Mouse (Mus musculus): ENCODE measurements around the gene Slc17a6. TPM values are rescaled to one million over a fixed set of nuclear protein-coding genes. Genes with fewer than 3 reads are reported as not detected.
"Not testable (repeated sequence)": the region's sequence is repeated elsewhere in the genome, so short reads cannot be mapped to it uniquely, and the experiment has no call there.

The Slc17a6 gene
- total RNA-seq, 2 experiments from 2014 or later: not detected

DNA sequence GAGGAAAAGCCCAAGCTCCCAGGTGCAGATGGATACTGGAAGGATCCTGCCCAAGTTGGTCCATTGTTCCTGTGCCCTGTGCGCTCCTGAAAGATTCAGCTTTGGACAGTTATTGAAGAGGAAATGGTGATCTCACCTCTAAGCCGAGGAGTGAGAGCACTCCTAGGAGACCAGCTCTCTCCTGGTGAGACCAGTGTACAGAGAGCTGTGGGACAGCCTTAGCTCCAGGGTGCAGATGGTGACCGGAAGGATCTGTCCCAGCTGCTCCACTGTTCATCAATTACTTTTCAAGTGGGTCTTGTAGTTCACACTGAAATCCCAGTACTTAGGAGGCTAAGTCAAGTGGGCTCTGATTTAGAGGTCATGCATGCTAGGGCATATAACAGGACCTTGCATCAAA is 35.3 kb downstream of the Slc17a6 start:
- no peak for ATAC-seq (replicated peaks; ENCODE audit: low FRiP score, poor library complexity, severe bottlenecking)

DNA sequence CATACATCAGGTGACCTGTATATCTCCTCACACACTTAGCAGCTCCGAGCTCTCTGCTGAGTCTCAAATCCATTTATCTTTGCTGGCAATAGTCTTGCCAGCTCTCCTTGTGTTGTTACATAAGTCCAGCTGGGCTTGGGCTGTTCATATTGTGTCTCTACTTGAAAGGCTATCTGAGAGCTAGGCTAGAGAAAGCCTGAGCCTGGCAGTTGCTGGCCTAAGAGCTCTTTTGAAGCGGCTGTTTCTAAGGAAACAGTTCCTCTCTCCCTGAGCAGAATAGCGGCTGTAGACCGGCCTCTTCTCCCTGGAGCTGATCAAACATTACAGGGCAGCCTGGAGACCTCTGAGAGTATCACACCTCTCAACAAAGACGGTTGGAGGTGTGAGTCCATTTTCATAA is 40.6 kb downstream of the Slc17a6 start:
- ATAC-seq (replicated peaks; ENCODE audit: low FRiP score, poor library complexity, severe bottlenecking): no peak

DNA sequence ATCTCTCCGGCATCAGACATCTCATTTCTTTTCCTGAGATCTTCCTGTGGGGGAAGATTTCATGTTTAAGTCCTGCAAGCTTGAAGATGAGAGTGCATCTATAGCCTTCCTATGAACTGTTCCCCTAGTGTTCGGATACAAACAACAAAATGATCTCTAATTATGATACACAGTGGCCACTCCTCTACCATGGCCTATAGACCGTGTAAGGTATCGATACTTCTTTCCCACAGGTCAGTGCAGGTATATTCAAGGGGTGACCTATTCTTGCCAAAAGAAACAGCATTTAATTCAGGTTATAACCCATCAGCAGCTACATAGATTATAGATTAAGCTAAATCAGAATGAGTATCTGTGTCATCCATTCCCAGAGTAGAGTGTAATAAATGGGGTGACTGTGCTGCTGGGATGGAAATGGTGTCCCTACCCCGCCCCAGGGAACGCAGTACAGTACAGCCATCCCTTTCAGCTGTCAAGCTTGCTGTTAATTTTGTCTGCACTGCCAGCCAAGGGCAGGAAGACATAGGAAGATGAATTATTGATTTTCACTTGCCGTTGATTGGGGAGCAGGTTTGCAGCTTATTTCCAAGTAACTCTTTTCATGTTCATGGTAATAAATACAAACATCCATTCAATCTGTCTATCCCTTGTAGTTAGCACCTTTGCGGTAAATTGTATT is 71.9 kb downstream of the Slc17a6 start:
- ATAC-seq (replicated peaks; ENCODE audit: low FRiP score, poor library complexity, severe bottlenecking): no peak

DNA sequence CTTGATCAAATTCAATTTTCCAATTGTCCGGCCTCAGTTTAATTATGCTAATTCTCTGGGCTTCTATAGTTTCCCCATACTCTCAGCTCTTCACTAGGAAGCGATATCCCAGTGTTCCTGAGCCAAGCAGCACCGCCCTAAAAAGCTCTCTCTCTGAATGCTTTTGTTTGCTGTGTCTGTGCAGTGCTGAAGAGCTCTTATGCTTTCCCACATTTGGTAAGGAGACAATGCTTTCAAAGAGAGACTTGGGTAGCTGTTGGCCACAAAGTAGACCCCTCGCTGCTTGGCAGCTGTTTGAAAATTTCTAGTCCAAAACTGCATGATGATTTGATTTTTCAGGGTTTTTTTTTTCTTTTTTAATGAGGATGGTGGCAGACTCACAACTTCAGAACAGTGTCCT is 72.6 kb downstream of the Slc17a6 start:
- no peak for ATAC-seq (replicated peaks; ENCODE audit: low FRiP score, poor library complexity, severe bottlenecking)

DNA sequence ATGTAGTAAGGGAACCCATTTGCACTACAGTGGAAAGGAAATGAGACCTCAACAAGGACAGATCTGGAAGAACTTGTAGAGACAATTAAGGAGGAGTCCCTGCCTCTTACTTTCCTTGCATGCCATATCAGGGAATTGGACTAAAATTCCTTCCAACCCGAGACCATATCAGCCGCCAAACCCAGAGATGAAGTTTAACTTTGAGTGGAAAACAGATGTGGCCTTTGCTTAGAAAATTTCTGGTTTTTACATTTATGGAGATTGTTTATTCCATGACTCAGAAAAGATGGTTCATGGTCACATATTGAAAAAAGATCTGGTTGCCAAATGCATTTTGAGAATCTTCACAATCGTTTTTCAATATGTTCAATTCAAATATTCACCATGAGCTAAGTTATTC is 87.7 kb downstream of the Slc17a6 start:
- ATAC-seq (replicated peaks; ENCODE audit: low FRiP score, poor library complexity, severe bottlenecking): no peak

DNA sequence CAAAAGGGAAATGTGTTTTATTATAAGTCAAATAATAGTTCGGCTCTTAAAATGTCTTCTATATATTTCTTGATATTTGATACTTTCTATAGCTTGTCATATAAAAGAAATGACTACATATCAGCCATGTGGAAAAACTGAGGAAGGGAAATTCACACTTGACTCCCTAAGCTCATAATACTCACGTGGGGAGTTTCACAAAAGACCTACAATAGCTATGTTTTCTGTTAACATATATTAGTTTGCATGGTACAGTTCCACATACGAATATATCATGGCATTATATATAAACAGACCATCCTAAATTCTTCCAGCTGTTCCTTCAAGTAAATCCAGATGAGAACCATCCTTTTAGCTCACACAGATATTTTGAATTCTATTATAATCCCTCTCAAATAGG is 88.5 kb downstream of the Slc17a6 start:
- not testable (repeated sequence) for ATAC-seq (replicated peaks; ENCODE audit: low FRiP score, poor library complexity, severe bottlenecking)

DNA sequence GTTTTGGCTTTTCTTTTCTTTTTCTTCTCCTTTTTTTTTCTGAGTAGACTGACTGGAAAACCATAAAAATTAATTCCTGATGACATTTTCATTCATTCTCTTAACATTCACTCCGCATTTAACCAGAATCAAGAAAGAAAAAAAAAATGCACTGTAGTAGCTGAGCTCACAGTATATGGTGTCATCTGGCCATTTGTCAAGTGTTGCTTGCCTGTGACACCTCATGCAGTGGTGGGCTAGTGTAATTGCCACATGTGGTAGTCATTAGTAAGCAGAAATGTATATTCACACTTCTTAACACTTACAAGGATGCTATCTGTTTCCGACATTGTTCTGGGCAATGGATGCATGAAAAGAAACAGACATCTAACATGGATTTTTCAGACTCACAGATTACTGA is 94.0 kb downstream of the Slc17a6 start:
- ATAC-seq (replicated peaks; ENCODE audit: low FRiP score, poor library complexity, severe bottlenecking): no peak

Other genes with a start within 250 kb of the Slc17a6 start
- not detected in 2 replicates for gene Ano5, start 111.0 kb upstream of the Slc17a6 start, total RNA-seq (2015; ENCODE audit: low replicate concordance)
- not detected in 2 replicates for gene Ano5, start 111.0 kb upstream of the Slc17a6 start, total RNA-seq (2017; ENCODE audit: low replicate concordance)
- 4.2 and 4.3 TPM in 2 replicates for gene Gas2, start 240.0 kb downstream of the Slc17a6 start, total RNA-seq (2015; ENCODE audit: low replicate concordance)
- gene Gas2, start 240.0 kb downstream of the Slc17a6 start, total RNA-seq (2017; ENCODE audit: low replicate concordance): 4.9 and 7.6 TPM in 2 replicates
- 4.6 TPM in 1 of 2 replicates, not detected in the other for gene Fancf, start 240.3 kb downstream of the Slc17a6 start, total RNA-seq (2015; ENCODE audit: low replicate concordance)
- gene Fancf, start 240.3 kb downstream of the Slc17a6 start, total RNA-seq (2017; ENCODE audit: low replicate concordance): 4.4 TPM in 1 of 2 replicates, not detected in the other

Measured in erythroid progenitor cell, adult 5-6 weeks (primary cell).